Mouse (Mus musculus) olfactory bulb, adult 2 months (tissue): ENCODE data around the gene Lmf2.

Experiments
- CTCF ChIP-seq: fragments of 200-500 bp; IDR thresholded peaks from 2 replicates; pipeline ENCODE4 v1.5.1; 2012; ENCODE audit warnings: low read depth, mild to moderate bottlenecking, low read length, moderate library complexity; ENCODE audit not compliant: insufficient read depth
- POLR2A ChIP-seq: fragments of 200-500 bp; IDR thresholded peaks from 2 replicates; pipeline ENCODE4 v1.6.1; 2012; ENCODE audit warnings: mild to moderate bottlenecking, low read depth, low read length, moderate library complexity; ENCODE audit not compliant: insufficient read depth

DNA sequence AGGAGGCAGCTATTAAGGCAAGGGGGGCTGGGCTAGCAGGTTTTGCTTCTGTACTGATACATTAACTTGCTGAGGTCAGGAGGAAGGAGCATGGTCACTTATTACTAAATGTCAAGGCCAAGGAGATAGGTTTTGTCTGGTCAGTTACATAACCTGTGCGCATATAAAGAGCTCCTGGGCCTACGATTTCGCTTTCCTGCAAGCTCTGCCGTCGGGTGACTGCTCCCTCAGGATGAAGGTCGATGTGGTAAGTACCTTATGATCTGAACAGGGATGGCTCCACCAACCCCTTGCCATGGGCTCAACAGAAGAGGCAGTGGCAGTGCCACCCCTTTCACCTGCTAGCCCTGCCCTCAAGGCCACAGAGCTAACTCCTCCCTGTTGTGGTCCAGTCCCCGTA, 21.2 kb downstream of the Lmf2 start, which contains the start of gene Miox:
- TF ChIP-seq CTCF = no peak
- no peak for TF ChIP-seq POLR2A
